Mouse (Mus musculus): ENCODE measurements around the gene Vstm4.

Gene Vstm4

DNA sequence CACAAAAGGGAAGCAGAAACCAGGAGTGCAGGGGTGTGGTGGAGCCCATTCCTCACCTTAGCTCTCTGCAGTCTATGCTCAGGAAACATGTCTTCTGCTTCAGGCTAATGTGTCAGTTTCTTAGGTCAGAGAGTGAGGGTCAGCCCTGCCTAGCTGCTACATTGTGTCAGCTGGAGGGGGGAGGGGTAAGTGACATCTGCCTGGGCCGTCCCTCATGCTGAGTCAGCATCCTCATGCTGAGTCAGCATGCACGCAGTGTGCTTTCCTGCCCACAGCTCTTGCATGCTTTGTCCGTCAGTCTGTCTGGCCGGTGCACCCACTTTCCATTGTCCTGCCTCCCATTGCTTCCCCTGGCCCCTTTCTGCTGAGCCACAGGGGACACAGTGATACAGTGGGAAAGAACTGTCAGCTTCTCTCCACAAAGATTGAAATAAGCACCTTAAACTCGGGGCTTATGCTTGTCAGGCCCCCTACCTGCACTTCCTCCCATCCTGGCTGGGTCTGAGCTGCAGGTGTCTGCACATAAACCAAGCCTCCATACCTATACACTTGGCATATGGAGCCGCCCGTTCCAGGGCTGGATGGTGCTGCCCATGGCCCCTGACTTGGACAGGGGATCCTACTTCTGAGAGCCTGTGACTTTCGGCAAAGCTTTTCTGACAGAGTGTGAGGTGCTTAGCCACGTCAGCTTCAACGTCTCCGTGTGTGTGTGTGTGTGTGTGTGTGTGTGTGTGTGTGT, 3.4 kb downstream of the Vstm4 start:
- no peak for DNase-seq

- no peak for DNase-seq
Observed at GRCm38 (mm10) chr14:32861149-32861581, 4.6 kb downstream of the Vstm4 start.

DNA sequence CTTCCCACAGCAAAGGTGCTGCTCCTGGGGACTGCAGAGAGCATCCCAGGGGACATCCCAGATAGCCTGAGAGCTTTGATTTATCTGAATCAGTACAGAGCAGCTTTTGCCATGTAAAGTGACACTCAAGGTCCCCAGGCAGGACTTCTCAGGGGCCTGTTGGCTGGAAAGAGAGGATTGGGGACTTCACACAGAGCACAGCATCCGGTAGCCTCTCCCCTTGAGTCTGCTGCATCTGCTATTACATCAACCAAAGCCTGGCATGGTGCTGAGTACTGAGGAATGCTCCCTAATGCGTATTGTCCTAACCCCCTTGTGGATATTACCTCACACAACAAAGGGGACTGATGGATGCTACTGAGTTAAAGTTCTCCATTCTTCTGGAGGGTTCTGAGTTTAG, 5.1 kb downstream of the Vstm4 start:
- DNase-seq, result no peak

GRCm38 (mm10) chr14:32865331-32865730, 8.8 kb downstream of the Vstm4 start:
- DNase-seq, result no peak

DNA sequence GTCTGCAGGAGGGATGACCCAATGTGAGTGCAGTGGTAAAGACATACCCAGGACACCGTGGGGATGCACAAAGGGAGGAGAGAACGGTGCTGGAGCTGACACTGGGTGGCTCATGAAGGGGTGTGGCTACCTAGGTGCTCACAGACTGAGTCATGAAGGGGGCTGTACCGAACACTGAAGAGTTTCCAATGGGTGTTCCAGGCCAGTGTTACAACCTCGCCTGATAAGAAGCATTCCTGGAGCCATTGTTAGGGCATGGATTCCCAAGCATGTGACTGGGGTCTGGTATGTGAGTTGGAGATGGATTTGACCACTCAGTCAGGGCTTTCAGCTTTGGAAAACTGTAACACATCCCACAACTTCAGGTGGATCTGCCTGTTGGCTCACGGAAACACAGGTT, 15.4 kb downstream of the Vstm4 start:
- no peak for DNase-seq

GRCm38 (mm10) chr14:32877549-32877948, 21.0 kb downstream of the Vstm4 start:
- DNase-seq, result no peak

DNA sequence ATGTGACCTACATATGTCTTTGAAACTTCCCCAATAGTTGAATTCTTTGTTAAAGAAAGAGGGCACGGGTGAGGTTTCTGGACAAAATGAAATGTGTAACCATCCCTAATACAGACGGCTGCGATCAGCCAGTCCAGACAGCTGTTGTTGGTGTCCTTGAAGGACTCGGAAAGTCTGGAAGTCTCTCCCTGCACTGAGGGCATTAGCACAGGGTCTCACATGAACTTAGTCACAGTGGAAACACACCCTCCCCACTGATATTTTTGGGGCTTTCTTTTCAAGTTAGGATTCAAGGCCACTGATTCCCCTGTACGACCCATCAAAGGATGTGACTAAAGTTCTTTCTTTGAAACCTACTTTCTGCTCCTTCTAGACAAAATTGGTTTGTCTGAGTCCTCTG, 23.8 kb downstream of the Vstm4 start:
- no peak for DNase-seq

- no peak for DNase-seq
Observed at GRCm38 (mm10) chr14:32881693-32882092, 25.1 kb downstream of the Vstm4 start.

DNA sequence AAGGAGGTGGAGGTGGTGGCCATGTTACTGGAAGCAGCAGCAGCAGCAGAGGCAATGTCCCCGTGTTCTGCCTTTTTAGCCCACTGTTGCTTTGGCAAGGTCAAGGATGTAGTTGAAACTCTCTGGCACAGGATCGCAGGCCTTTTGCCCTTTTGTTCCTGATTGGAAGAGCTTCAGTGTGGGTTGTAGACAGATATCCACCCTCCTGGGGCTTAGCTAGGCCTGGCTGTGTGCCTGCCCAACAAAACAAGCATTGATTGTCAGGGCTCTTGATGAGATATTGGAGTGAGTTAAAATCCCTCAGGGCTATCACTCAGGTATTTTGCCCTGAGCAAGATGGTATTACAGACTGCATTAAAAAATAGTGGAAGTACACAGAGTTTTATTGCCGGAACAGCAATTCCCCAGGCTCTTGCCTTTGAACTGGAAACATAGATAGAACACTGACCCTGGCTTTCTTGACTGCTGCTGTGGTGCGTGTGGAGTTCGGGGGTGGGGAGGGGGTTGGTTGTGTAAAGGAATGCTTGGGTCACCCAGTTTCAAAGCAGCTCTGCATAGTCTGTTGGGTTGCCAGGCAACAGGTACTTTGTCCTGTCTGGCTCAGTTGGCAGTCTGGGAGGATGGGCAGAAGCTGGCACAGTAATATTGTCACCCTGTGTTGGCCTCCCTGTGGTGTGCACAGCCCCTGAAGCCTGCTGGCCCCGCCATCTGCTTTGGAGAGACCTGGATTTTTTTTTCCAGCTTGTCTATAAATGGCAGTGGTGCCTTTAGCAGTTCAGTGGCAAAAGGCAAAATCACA, 32.5 kb downstream of the Vstm4 start:
- peak; percentile 53 to 56 for DNase-seq

GRCm38 (mm10) chr14:32894341-32894853, 37.8 kb downstream of the Vstm4 start:
- peak; percentile 27 to 32 for DNase-seq

GRCm38 (mm10) chr14:32894878-32895277, 38.3 kb downstream of the Vstm4 start:
- DNase-seq, result no peak

- peak; percentile 24 to 29 for DNase-seq
Observed at GRCm38 (mm10) chr14:32896896-32897295, 40.3 kb downstream of the Vstm4 start.

DNA sequence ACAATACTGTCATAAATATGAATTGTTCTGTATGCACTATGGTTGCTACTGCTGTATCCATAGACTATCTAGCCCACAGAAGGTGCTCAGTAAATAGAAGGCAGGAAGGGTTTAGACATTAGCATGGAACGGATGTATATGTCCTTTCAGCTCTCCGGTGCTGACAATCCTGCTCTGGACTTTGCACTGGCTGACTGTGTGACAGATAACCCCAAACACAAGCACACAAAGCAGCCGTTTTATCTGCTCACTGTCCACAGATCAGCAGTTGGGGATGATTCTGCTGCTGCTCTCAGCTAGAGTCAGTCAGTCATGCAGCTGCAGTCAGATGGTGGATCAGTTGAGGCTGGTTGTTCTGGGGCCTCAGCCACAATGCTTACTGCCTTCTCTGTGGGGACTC, 46.6 kb downstream of the Vstm4 start:
- no peak for DNase-seq

DNA sequence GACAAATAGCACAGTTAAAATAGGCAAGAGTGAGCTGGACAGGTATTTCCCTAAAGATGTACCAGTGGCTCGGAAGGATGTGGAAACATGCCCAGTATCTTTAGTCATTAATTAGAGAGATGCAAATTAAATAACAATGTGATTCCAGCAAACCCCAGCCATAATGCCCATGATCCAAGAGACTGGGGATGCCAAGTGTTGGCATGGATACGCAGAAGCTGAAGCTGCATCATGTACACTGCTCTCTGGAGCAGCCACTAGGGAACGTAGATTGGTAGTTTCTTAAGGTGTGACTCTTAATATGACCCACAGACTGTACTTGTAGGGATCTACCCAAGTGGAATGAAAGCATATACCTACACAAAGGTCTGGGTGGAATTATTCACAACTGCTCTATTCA, 50.0 kb downstream of the Vstm4 start:
- DNase-seq, result no peak

- no peak for DNase-seq
Observed at GRCm38 (mm10) chr14:32909112-32909511, 52.6 kb downstream of the Vstm4 start.

- DNase-seq, result no peak
Observed at GRCm38 (mm10) chr14:32911187-32911586, 54.6 kb downstream of the Vstm4 start.

DNA sequence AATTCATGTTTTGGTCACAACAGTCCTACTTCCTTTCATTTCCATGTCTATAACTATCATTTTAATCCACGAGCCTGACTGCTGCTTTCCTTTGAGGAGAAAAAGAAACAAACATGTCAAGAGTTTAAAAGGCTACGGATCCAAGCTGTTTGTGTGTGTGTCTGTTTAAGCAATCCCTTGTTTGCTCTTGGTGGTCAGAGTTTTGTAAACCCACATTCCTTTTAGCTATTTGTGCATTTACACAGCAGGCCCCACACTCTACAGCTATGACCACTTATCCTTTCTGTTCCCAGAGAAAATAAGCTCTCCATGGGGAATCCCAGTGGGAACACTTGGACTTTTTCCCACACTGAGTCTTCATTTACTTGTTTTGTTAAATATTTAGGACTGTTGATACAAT, 58.8 kb downstream of the Vstm4 start:
- no peak for DNase-seq

- no peak for DNase-seq
Observed at GRCm38 (mm10) chr14:32917919-32918318, 61.4 kb downstream of the Vstm4 start.

- DNase-seq, result no peak
Observed at GRCm38 (mm10) chr14:32923871-32924270, 67.3 kb downstream of the Vstm4 start.

- DNase-seq, result no peak
Observed at GRCm38 (mm10) chr14:32931709-32932108, 75.2 kb downstream of the Vstm4 start.

DNA sequence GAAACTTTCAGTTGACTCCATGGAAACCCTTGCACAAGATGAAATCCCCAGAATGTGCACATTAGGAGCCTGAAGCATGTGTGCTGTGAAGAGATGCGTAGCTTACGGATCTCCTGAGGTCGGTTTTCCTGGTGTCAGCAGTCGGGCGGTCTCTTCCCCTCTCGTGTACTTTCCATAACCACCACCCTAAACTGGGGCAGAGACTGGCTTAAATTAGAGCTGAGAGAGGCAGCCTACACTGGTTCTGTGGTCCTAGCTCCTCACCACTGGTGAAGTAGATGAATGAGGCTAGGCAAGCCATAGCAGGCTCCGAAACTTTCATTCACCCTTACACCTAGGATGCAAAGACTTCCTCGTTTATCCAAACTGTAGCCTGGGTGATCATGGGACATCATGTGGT, 75.7 kb downstream of the Vstm4 start:
- no peak for DNase-seq

DNA sequence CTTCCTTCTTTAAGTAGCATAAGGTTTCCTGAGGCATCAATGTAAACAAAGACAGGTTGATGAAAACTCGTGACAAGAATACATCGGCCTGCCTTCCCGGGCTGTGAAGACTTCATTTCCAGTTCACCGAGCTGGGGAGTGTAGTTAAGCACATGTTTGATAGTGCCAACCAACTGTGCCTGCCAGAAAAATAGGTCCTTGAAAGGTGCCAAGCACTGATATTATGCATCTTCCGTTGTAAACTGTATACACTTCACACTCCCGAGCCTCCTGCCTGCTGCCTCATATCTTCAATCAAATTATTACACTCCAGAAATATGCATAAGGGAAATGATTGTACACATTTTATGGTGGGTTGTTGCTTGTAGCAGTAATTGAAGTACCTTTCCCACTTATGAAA, 77.5 kb downstream of the Vstm4 start:
- DNase-seq, result no peak

- no peak for DNase-seq
Observed at GRCm38 (mm10) chr14:32939217-32939616, 82.7 kb downstream of the Vstm4 start.

GRCm38 (mm10) chr14:32947512-32947911, 91.0 kb downstream of the Vstm4 start:
- DNase-seq, result no peak
